Mouse (Mus musculus) liver, postnatal 0 days (tissue): ENCODE measurements around the gene Eef1akmt4. TPM values are rescaled to one million over a fixed set of nuclear protein-coding genes. Genes with fewer than 3 reads are reported as not detected.

Experiments
- microRNA counts: library from miRNA; unstranded; fragments of <30 nt; microRNA quantifications from one replicate; lab custom pipeline; 2015
- microRNA-seq: library from miRNA; unstranded; fragments of <30 nt; microRNA quantifications from one replicate; pipeline ENCODE4, GENCODE M21; 2016
- polyA plus RNA-seq: library from polyadenylated mRNA; unstranded; fragments of >200 nt; fragmentation: Nextera tagmentation; extraction: Ambion mirVana; gene quantifications from 2 replicates; pipeline ENCODE4 v1.2.1, GENCODE M21; 2015

Eef1akmt4 gene
- polyA plus RNA-seq, 1 experiment from 2014 or later = 20.4 TPM

MicroRNA genes within 50 kb of the gene (microRNA counts, 519-probe panel; counts per million panel counts)
- 6,331 counts per million, percentile 75 among the panel's probes with 10 or more counts for microRNA mmu-miR-1224 (lab: Ali Mortazavi, UCI)

Small RNAs within 50 kb of the gene (microRNA-seq; reads per million reads assigned to microRNA genes)
- not detected for gene Mir1224

Other genes with a start within 250 kb of the Eef1akmt4 start
- 9.0 and 9.5 TPM in 2 replicates for gene Abcc5, start 185.2 kb upstream of the Eef1akmt4 start, polyA plus RNA-seq
- gene Eif2b5, start 112.8 kb upstream of the Eef1akmt4 start, polyA plus RNA-seq = 25.3 and 26.1 TPM in 2 replicates
- gene Dvl3, start 94.6 kb upstream of the Eef1akmt4 start, polyA plus RNA-seq = 3.0 and 3.5 TPM in 2 replicates
- 288 and 308 TPM in 2 replicates for gene Ap2m1, start 76.1 kb upstream of the Eef1akmt4 start, polyA plus RNA-seq
- 18.0 and 19.8 TPM in 2 replicates for gene Abcf3, start 63.0 kb upstream of the Eef1akmt4 start, polyA plus RNA-seq
- not detected in 2 replicates for gene Vwa5b2, start 22.1 kb upstream of the Eef1akmt4 start, polyA plus RNA-seq
- not detected in 2 replicates for gene Gm49333, start within 50 bp of the Eef1akmt4 start, polyA plus RNA-seq
- gene Alg3, start 142 bp downstream of the Eef1akmt4 start, polyA plus RNA-seq = 18.6 and 19.0 TPM in 2 replicates
- 0.11 and 0.13 TPM in 2 replicates for gene Camk2n2, start 9.7 kb downstream of the Eef1akmt4 start, polyA plus RNA-seq
- 0.14 TPM in 1 of 2 replicates, not detected in the other for gene Ece2, start 18.2 kb downstream of the Eef1akmt4 start, polyA plus RNA-seq
- 97.0 and 110 TPM in 2 replicates for gene Psmd2, start 40.1 kb downstream of the Eef1akmt4 start, polyA plus RNA-seq
- gene Eif4g1, start 56.7 kb downstream of the Eef1akmt4 start, polyA plus RNA-seq = 65.6 and 70.9 TPM in 2 replicates
- 0.88 and 1.4 TPM in 2 replicates for gene Fam131a, start 81.6 kb downstream of the Eef1akmt4 start, polyA plus RNA-seq
- gene Polr2h, start 106.1 kb downstream of the Eef1akmt4 start, polyA plus RNA-seq = 25.1 and 27.5 TPM in 2 replicates
- 3.6 and 4.7 TPM in 2 replicates for gene Clcn2, start 106.2 kb downstream of the Eef1akmt4 start, polyA plus RNA-seq
- 0.34 and 0.45 TPM in 2 replicates for gene Chrd, start 121.5 kb downstream of the Eef1akmt4 start, polyA plus RNA-seq
- 8.6 and 8.9 TPM in 2 replicates for gene Thpo, start 122.9 kb downstream of the Eef1akmt4 start, polyA plus RNA-seq